Mouse (Mus musculus) CH12.LX (cell line): ENCODE measurements around the gene Ric8b. TPM values are rescaled to one million over a fixed set of nuclear protein-coding genes. Genes with fewer than 3 reads are reported as not detected.

ENCODE experiments used
- DNase-seq: peaks from one replicate; pipeline ENCODE4 v3.0.0-alpha.2; 2013; ENCODE audit errors: extremely low read depth
- H3K27ac ChIP-seq: 2 replicates; pipeline ENCODE4 v1.5.1; 2012; ENCODE audit warnings: low read depth, mild to moderate bottlenecking, control low read depth, moderate library complexity; ENCODE audit not compliant: insufficient read depth
- H3K27me3 ChIP-seq: replicated peaks from 2 replicates; pipeline ENCODE3; 2012; ENCODE audit warnings: inconsistent platforms
- H3K36me3 ChIP-seq, 2 experiments: replicated peaks in 1 of 2; 2 replicates each; pipeline versions ENCODE3 to v1.6.1; 2012; ENCODE audit warnings: inconsistent platforms in 1 of 2, low read length in 1 of 2, mild to moderate bottlenecking in 1 of 2, mixed read lengths in 1 of 2, moderate library complexity in 1 of 2; ENCODE audit not compliant: control insufficient read depth in 1 of 2, insufficient read depth in 1 of 2
- H3K4me1 ChIP-seq, 2 experiments: 2 replicates each; pipeline ENCODE4 v1.6.1; 2012; ENCODE audit warnings: inconsistent platforms in 1 of 2, moderate library complexity in 1 of 2; ENCODE audit not compliant: insufficient read depth in 2 of 2, control insufficient read depth in 1 of 2
- H3K4me2 ChIP-seq: 2 replicates; pipeline ENCODE4 v1.6.1; 2012; ENCODE audit warnings: low read depth, mild to moderate bottlenecking, control low read depth; ENCODE audit not compliant: poor library complexity, insufficient read depth, severe bottlenecking
- H3K4me3 ChIP-seq, 3 experiments: fragments of 150-350 bp in 1 of 3; sonication (generic) in 1 of 3; replicated peaks in 1 of 3; 2 replicates each; pipeline versions ENCODE3 to v1.5.1; 2011 to 2012; ENCODE audit warnings: low read depth in 2 of 3, low read length in 2 of 3, mild to moderate bottlenecking in 2 of 3, moderate library complexity in 2 of 3, control low read depth in 1 of 3, improper control_type of control experiment in 1 of 3, inconsistent platforms in 1 of 3, mixed read lengths in 1 of 3; ENCODE audit not compliant: poor library complexity in 1 of 3
- H3K79me2 ChIP-seq: replicated peaks from 2 replicates; pipeline ENCODE4 v1.6.1; 2012; ENCODE audit warnings: mild to moderate bottlenecking, moderate library complexity; ENCODE audit not compliant: control insufficient read depth, poor library complexity, insufficient read depth, severe bottlenecking; ENCODE audit errors: extremely low read depth
- H3K9ac ChIP-seq: 2 replicates; pipeline ENCODE4 v1.6.1; 2012; ENCODE audit warnings: low read depth, mild to moderate bottlenecking, control low read depth, moderate library complexity; ENCODE audit not compliant: insufficient read depth
- H3K9me3 ChIP-seq: replicated peaks from 2 replicates; pipeline ENCODE3; 2012; ENCODE audit warnings: low read length, inconsistent platforms, mixed read lengths
- BHLHE40 ChIP-seq: IDR thresholded peaks from 2 replicates; pipeline ENCODE4 v1.6.1; 2011; ENCODE audit warnings: mild to moderate bottlenecking, low read depth, low read length, improper control_type of control experiment
- CHD1 ChIP-seq: IDR thresholded peaks from 2 replicates; pipeline ENCODE4 v1.6.1; 2012; ENCODE audit warnings: low read depth, low read length, improper control_type of control experiment, inconsistent platforms
- CHD2 ChIP-seq: IDR thresholded peaks from 2 replicates; pipeline ENCODE4 v1.6.1; 2011; ENCODE audit warnings: low read length, improper control_type of control experiment
- EP300 ChIP-seq: IDR thresholded peaks from 2 replicates; pipeline ENCODE4 v1.6.1; 2011; ENCODE audit warnings: low read length, improper control_type of control experiment
- ETS1 ChIP-seq: conservative IDR thresholded peaks from 2 replicates; pipeline ENCODE4 v1.6.1; 2012; ENCODE audit warnings: low read depth, mild to moderate bottlenecking, inconsistent platforms, low read length, improper control_type of control experiment, moderate library complexity
- GABPA ChIP-seq: IDR thresholded peaks from 2 replicates; pipeline ENCODE4 v1.6.1; 2012; ENCODE audit warnings: low read depth, low read length, improper control_type of control experiment, inconsistent platforms; ENCODE audit not compliant: insufficient replicate concordance
- IRF4 ChIP-seq: IDR thresholded peaks from 2 replicates; pipeline ENCODE4 v1.6.1; 2014; ENCODE audit warnings: low read depth, mild to moderate bottlenecking, inconsistent platforms, low read length, improper control_type of control experiment
- JUN ChIP-seq: IDR thresholded peaks from 2 replicates; pipeline ENCODE4 v1.6.1; 2011; ENCODE audit warnings: low read depth, mild to moderate bottlenecking, low read length, improper control_type of control experiment, moderate library complexity; ENCODE audit not compliant: insufficient read depth
- JUND ChIP-seq: conservative IDR thresholded peaks from 2 replicates; pipeline ENCODE4 v1.6.1; 2011; ENCODE audit warnings: low read depth, low read length, improper control_type of control experiment
- KAT2A ChIP-seq: IDR thresholded peaks from 2 replicates; pipeline ENCODE4 v1.6.1; 2012; ENCODE audit warnings: low read length, improper control_type of control experiment, inconsistent platforms; ENCODE audit not compliant: insufficient replicate concordance
- MAFK ChIP-seq: IDR thresholded peaks from 2 replicates; pipeline ENCODE4 v1.6.1; 2011; ENCODE audit warnings: low read length, improper control_type of control experiment; ENCODE audit not compliant: insufficient replicate concordance
- MAX ChIP-seq: IDR thresholded peaks from 2 replicates; pipeline ENCODE4 v1.6.1; 2011; ENCODE audit warnings: low read length, improper control_type of control experiment
- MAZ ChIP-seq: IDR thresholded peaks from 2 replicates; pipeline ENCODE4 v1.6.1; 2012; ENCODE audit warnings: low read depth, mild to moderate bottlenecking, inconsistent platforms, low read length, improper control_type of control experiment, moderate library complexity
- NELFE ChIP-seq: IDR thresholded peaks from 2 replicates; pipeline ENCODE4 v1.6.1; 2011; ENCODE audit warnings: low read depth, low read length, improper control_type of control experiment
- NRF1 ChIP-seq: IDR thresholded peaks from 2 replicates; pipeline ENCODE4 v1.6.1; 2014; ENCODE audit warnings: low read depth, mild to moderate bottlenecking, inconsistent platforms, low read length, improper control_type of control experiment, moderate library complexity
- PAX5 ChIP-seq: IDR thresholded peaks from 2 replicates; pipeline ENCODE4 v1.6.1; 2012; ENCODE audit warnings: low read length, inconsistent platforms, mixed read lengths
- RAD21 ChIP-seq: IDR thresholded peaks from 2 replicates; pipeline ENCODE4 v1.6.1; 2011; ENCODE audit warnings: low read depth, mild to moderate bottlenecking, low read length, improper control_type of control experiment, moderate library complexity
- RCOR1 ChIP-seq: conservative IDR thresholded peaks from 2 replicates; pipeline ENCODE4 v1.6.1; 2012; ENCODE audit warnings: low read depth, mild to moderate bottlenecking, inconsistent platforms, low read length, improper control_type of control experiment
- SIN3A ChIP-seq: IDR thresholded peaks from 2 replicates; pipeline ENCODE4 v1.6.1; 2012; ENCODE audit warnings: low read length, improper control_type of control experiment, inconsistent platforms
- SMC3 ChIP-seq: IDR thresholded peaks from 2 replicates; pipeline ENCODE4 v1.6.1; 2011; ENCODE audit warnings: low read depth, low read length, improper control_type of control experiment
- TBP ChIP-seq: conservative IDR thresholded peaks from 2 replicates; pipeline ENCODE4 v1.6.1; 2011; ENCODE audit warnings: low read depth, low read length, improper control_type of control experiment
- TCF12 ChIP-seq: IDR thresholded peaks from 2 replicates; pipeline ENCODE4 v1.6.1; 2014; ENCODE audit warnings: low read depth, mild to moderate bottlenecking, inconsistent platforms, low read length, improper control_type of control experiment
- UBTF ChIP-seq: IDR thresholded peaks from 2 replicates; pipeline ENCODE4 v1.6.1; 2012; ENCODE audit warnings: low read depth, mild to moderate bottlenecking, inconsistent platforms, low read length, improper control_type of control experiment, moderate library complexity
- USF1 ChIP-seq: IDR thresholded peaks from 2 replicates; pipeline ENCODE4 v1.6.1; 2014; ENCODE audit warnings: low read depth, mild to moderate bottlenecking, inconsistent platforms, low read length, improper control_type of control experiment
- USF2 ChIP-seq: conservative IDR thresholded peaks from 2 replicates; pipeline ENCODE4 v1.6.1; 2011; ENCODE audit warnings: low read depth, low read length, improper control_type of control experiment
- ZKSCAN1 ChIP-seq: IDR thresholded peaks from 2 replicates; pipeline ENCODE4 v1.6.1; 2012; ENCODE audit warnings: low read depth, inconsistent platforms, low read length, improper control_type of control experiment, borderline replicate concordance
- ZMIZ1 ChIP-seq: IDR thresholded peaks from 2 replicates; pipeline ENCODE4 v1.6.1; 2012; ENCODE audit warnings: low read depth, mild to moderate bottlenecking, inconsistent platforms, low read length, improper control_type of control experiment
- ZNF384 ChIP-seq: IDR thresholded peaks from 2 replicates; pipeline ENCODE4 v1.6.1; 2012; ENCODE audit warnings: low read depth, low read length, improper control_type of control experiment, inconsistent platforms
- dilution Hi-C: fragments of 300-500 bp; cut with MboI; formaldehyde crosslinking; loops from 2 replicates; pipeline ENCODE4 v1.14.3; 2020; ENCODE audit warnings: low sequenced_read_pairs; ENCODE audit not compliant: extremely low pct_unique_long_range_greater_than_20kb, extremely low pct_ligation_motif_present
- in situ Hi-C: fragments of 300-500 bp; cut with MboI; formaldehyde crosslinking; loops from 3 replicates; pipeline ENCODE4 v1.14.3; 2019; ENCODE audit warnings: low sequenced_read_pairs, low pct_ligation_motif_present, low pct_unique_long_range_greater_than_20kb, mixed read lengths
- polyA plus RNA-seq: library from polyadenylated mRNA; unstranded; fragments of >175 nt; gene quantifications from 2 replicates; pipeline ENCODE4 v1.2.1, GENCODE M21; 2012; ENCODE audit warnings: low read depth; ENCODE audit not compliant: insufficient read length
- total RNA-seq, 2 experiments: library from RNA; depleted of rRNA; stranded (reverse); fragments of 300-350 nt in 1 of 2; fragments of >200 nt in 1 of 2; gene quantifications; 2 replicates each; pipeline ENCODE4 v1.2.3; 2012 to 2014

Ric8b gene
- total and polyA plus RNA-seq, 3 experiments = 4.8 to 9.4 (median 6.3) TPM

GRCm38 (mm10) chr10:85048008-85048407, 130.6 kb downstream of the Ric8b start:
- Histone ChIP-seq H3K4me1 (peaks cover 0 to 6% of the 10 kb centered on the region in 2 experiments; a peak in 2 of 4 replicates), H3K4me2 (no peak overlapping the region), H3K9ac (no peak overlapping the region), H3K36me3 (no peaks in the 10 kb centered on the region), H3K9me3 (peaks cover 6% of the 10 kb centered on the region), H3K79me2 (no peaks in the 10 kb centered on the region), H3K27ac (no peak overlapping the region), H3K27me3 (no peaks in the 10 kb centered on the region), H3K4me3 (no peak overlapping the region)
- DNase-seq = no peak
- dilution Hi-C loops = no loop called here
- TF ChIP-seq GABPA = no peak
- TF ChIP-seq BHLHE40 = no peak
- TF ChIP-seq CHD2 = no peak
- no peak for TF ChIP-seq CHD1
- no peak for TF ChIP-seq JUN
- no peak for TF ChIP-seq RAD21
- no peak for TF ChIP-seq MAX
- TF ChIP-seq NRF1 = no peak
- no peak for TF ChIP-seq ZMIZ1
- no peak for TF ChIP-seq SIN3A
- no peak for TF ChIP-seq MAZ
- TF ChIP-seq TBP = no peak
- no peak for TF ChIP-seq UBTF
- no peak for TF ChIP-seq ETS1
- TF ChIP-seq KAT2A = no peak
- TF ChIP-seq PAX5 = no peak
- TF ChIP-seq NELFE = no peak
- in situ Hi-C loops = loop anchor here (10.0 to 25.0 kb wide), 2 partner anchors 213 to 536 kb away; no protein-coding TSS in a partner anchor

- TF ChIP-seq MAFK (no peak), USF2 (no peak), NRF1 (no peak), SIN3A (no peak), ETS1 (no peak), RCOR1 (no peak), TCF12 (no peak), SMC3 (no peak), ZKSCAN1 (no peak), ZNF384 (no peak), JUND (no peak), TBP (no peak), EP300 (no peak), IRF4 (no peak), JUN (no peak), USF1 (no peak), NELFE (no peak)
- no peak for DNase-seq
- in situ Hi-C loops = no loop called here
- no peaks in the 10 kb centered on the region for H3K27me3 ChIP-seq
- H3K4me2 ChIP-seq = no peak overlapping the region
- peaks cover 0 to 6% of the 10 kb centered on the region in 2 experiments; a peak in 2 of 4 replicates for H3K4me1 ChIP-seq
- H3K79me2 ChIP-seq = no peaks in the 10 kb centered on the region
- no peaks in the 10 kb centered on the region for H3K36me3 ChIP-seq
- no peak overlapping the region for H3K9ac ChIP-seq
- H3K27ac ChIP-seq = no peak overlapping the region
- H3K9me3 ChIP-seq = peaks cover 6% of the 10 kb centered on the region
- no peak overlapping the region for H3K4me3 ChIP-seq
- dilution Hi-C loops = no loop called here
These were observed 133.3 kb downstream of the Ric8b start for GRCm38 (mm10) chr10:85050668-85051208.
